In genomic region chr17:27249073-27249472, GRCm38 (mm10) we compare ENCODE assay signal across 17 mouse cellular contexts.
"Had no signal": no experiment of that assay in that cellular context is flagged by ENCODE, and none has a peak within 500 bp of the region (broad histone marks: within the 10 kb centered on the region; RNA-seq: fewer than 3 reads in every experiment).

No protein-coding gene starts in this region.

- H3K36me3 ChIP-seq: limb, embryonic 10.5 days; liver, embryonic 15.5 days; midbrain, embryonic 10.5 days; neural tube, embryonic 12.5 days had no signal

- ATAC-seq: lung, postnatal 0 days had no signal

- H3K27me3 ChIP-seq: liver, embryonic 15.5 days; neural tube, embryonic 12.5 days had no signal

- DNase-seq: kidney, adult 9 months; kidney, postnatal 36 days; layer of hippocampus, adult 9-11 months; lung, adult 2 months; lung, postnatal 4 days; midbrain, embryonic 14.5 days; right cerebral cortex, postnatal 14 days; thymus, adult 18-20 months; thymus, postnatal 14 days had no signal

- H3K9me3 ChIP-seq: limb, embryonic 10.5 days; liver, embryonic 15.5 days; midbrain, embryonic 10.5 days; neural tube, embryonic 12.5 days had no signal

- H3K4me2 ChIP-seq: liver, embryonic 11.5 days; liver, embryonic 15.5 days; neural tube, embryonic 12.5 days had no signal

- H3K4me1 ChIP-seq: liver, embryonic 15.5 days had no signal

- H3K27ac ChIP-seq: kidney, postnatal 0 days; limb, embryonic 10.5 days; liver, embryonic 15.5 days; midbrain, embryonic 10.5 days; neural tube, embryonic 12.5 days; stomach, postnatal 0 days had no signal

- H3K9ac ChIP-seq: liver, embryonic 15.5 days; neural tube, embryonic 12.5 days had no signal

- H3K4me3 ChIP-seq: limb, embryonic 10.5 days; liver, embryonic 15.5 days; midbrain, embryonic 10.5 days; neural tube, embryonic 12.5 days had no signal
